In genomic region chr10:80827870-80828420, GRCm38 (mm10) we compare ENCODE assay signal across 8 mouse cellular contexts. TPM values are rescaled to one million over a fixed set of nuclear protein-coding genes. Genes with fewer than 3 reads are reported as not detected.
DNase-seq lines count a peak whose midpoint lies in the region; ATAC-seq and TF ChIP-seq lines count a peak whose summit lies in the region.

No protein-coding gene starts in this region.

- TF ChIP-seq EP300 in stomach, postnatal 0 days (optimal IDR thresholded peaks at IDR 0.05), result no peak

- H3K27me3 ChIP-seq in neural tube, embryonic 11.5 days (ENCODE audit: control insufficient read depth, insufficient read depth, low read length), result no peaks in the 10 kb centered on the region
- H3K27me3 ChIP-seq in limb, embryonic 15.5 days, result peaks cover 2% of the 10 kb centered on the region; the same call in 1 of the 2 replicates
- H3K27me3 ChIP-seq in stomach, postnatal 0 days (ENCODE audit: control insufficient read depth, insufficient read depth, low read length), result no peaks in the 10 kb centered on the region

- no peak for ATAC-seq in neural tube, embryonic 11.5 days (ENCODE audit: insufficient read depth, low FRiP score, low TSS enrichment)
- no peak for ATAC-seq in limb, embryonic 15.5 days (ENCODE audit: insufficient number of reproducible peaks, low FRiP score, low TSS enrichment, low read depth)
- ATAC-seq in stomach, postnatal 0 days (ENCODE audit: low FRiP score, low TSS enrichment), result no peak

- TF ChIP-seq CTCF in stomach, postnatal 0 days (IDR thresholded peaks at IDR 0.05; ENCODE audit: low read depth), result no peak

- peaks cover 4% of the 10 kb centered on the region for H3K36me3 ChIP-seq in neural tube, embryonic 11.5 days (ENCODE audit: control insufficient read depth, insufficient read depth, low read length)
- H3K36me3 ChIP-seq in limb, embryonic 15.5 days, result peaks cover 20% of the 10 kb centered on the region
- H3K36me3 ChIP-seq in stomach, postnatal 0 days (ENCODE audit: control insufficient read depth, insufficient read depth, low read length), result no peaks in the 10 kb centered on the region

- peak; percentile 27 to 33 for DNase-seq in cerebellum, adult 18-20 months
- no peak for DNase-seq in cerebellum, adult 11-12 months
- no peak for DNase-seq in neural tube, embryonic 11.5 days (ENCODE audit: low spot score)
- DNase-seq in neural tube, embryonic 10.5 days (ENCODE audit: extremely low spot score, low spot score), result no peak
- no peak for DNase-seq in stomach, postnatal 0 days (ENCODE audit: low spot score)
- DNase-seq in T-cell, adult 2 months (ENCODE audit: low spot score), result no peak
- no peak for DNase-seq in gastrocnemius, postnatal 10 days

- H3K4me2 ChIP-seq in neural tube, embryonic 11.5 days (ENCODE audit: low read depth), result peak overlapping the region; percentile 96
- peak overlapping the region; percentile 91 for H3K4me2 ChIP-seq in limb, embryonic 15.5 days
- H3K4me2 ChIP-seq in stomach, postnatal 0 days (replicated peaks; ENCODE audit: low read depth), result peak overlapping the region; percentile 92

- WGBS in neural tube, embryonic 11.5 days, result 84% methylated on average over 9 of the region's 10 CpGs
- WGBS in limb, embryonic 15.5 days, result 73% methylated on average over 10 of the region's 10 CpGs
- WGBS in stomach, postnatal 0 days, result 66% methylated on average over 10 of the region's 10 CpGs

- peak overlapping the region; percentile 92 for H3K9ac ChIP-seq in neural tube, embryonic 11.5 days (ENCODE audit: low read length)
- H3K9ac ChIP-seq in limb, embryonic 15.5 days, result peak overlapping the region; percentile 94; the same call in 1 of the 2 replicates
- peak overlapping the region; percentile 96 for H3K9ac ChIP-seq in stomach, postnatal 0 days (ENCODE audit: low read length)

- H3K9me3 ChIP-seq in neural tube, embryonic 11.5 days (ENCODE audit: control insufficient read depth, low read length), result no peaks in the 10 kb centered on the region
- H3K9me3 ChIP-seq in limb, embryonic 15.5 days, result no peaks in the 10 kb centered on the region
- no peaks in the 10 kb centered on the region for H3K9me3 ChIP-seq in stomach, postnatal 0 days (ENCODE audit: control insufficient read depth, low read length)

- H3K4me1 ChIP-seq in neural tube, embryonic 11.5 days (ENCODE audit: control insufficient read depth, insufficient read depth, low read length), result peaks cover 16% of the 10 kb centered on the region
- H3K4me1 ChIP-seq in limb, embryonic 15.5 days, result peaks cover 37% of the 10 kb centered on the region
- peaks cover 3% of the 10 kb centered on the region; the same call in 1 of the 2 replicates for H3K4me1 ChIP-seq in stomach, postnatal 0 days (replicated peaks; ENCODE audit: control insufficient read depth, insufficient read depth)

- H3K27ac ChIP-seq in neural tube, embryonic 11.5 days (ENCODE audit: low read depth, low read length), result no peak overlapping the region
- H3K27ac ChIP-seq in limb, embryonic 15.5 days, result no peak overlapping the region
- H3K27ac ChIP-seq in stomach, postnatal 0 days (replicated peaks), result no peak overlapping the region

- H3K4me3 ChIP-seq in neural tube, embryonic 11.5 days (ENCODE audit: low read depth, low read length), result peak overlapping the region; percentile 81
- peak overlapping the region; percentile 74 for H3K4me3 ChIP-seq in limb, embryonic 15.5 days
- peak overlapping the region; percentile 71 for H3K4me3 ChIP-seq in stomach, postnatal 0 days (ENCODE audit: low read depth, low read length)

RNA-seq across cellular contexts. Expression of gene Oaz1, which starts 1.5 kb away (rescaled TPM):
- 1,810 and 1,847 TPM in 2 replicates for polyA plus RNA-seq in neural tube, embryonic 11.5 days (2014; fragmentation: Nextera tagmentation; extraction: Ambion mirVana)
- 1,708 and 1,872 TPM in 2 replicates for polyA plus RNA-seq in limb, embryonic 15.5 days (2015; fragmentation: Nextera tagmentation; extraction: Ambion mirVana)
- polyA plus RNA-seq in stomach, postnatal 0 days (2015; fragmentation: Nextera tagmentation; extraction: Ambion mirVana), result 1,070 and 1,103 TPM in 2 replicates
- 100 to 1,000 TPM; 846 to 935 TPM for total RNA-seq in gastrocnemius, postnatal 10 days (2021)

RNA-seq across cellular contexts. Expression of gene Jsrp1, which starts 14.6 kb away (rescaled TPM):
- polyA plus RNA-seq in neural tube, embryonic 11.5 days (2014; fragmentation: Nextera tagmentation; extraction: Ambion mirVana), result 1.6 and 1.9 TPM in 2 replicates
- 7.5 and 26.8 TPM in 2 replicates for polyA plus RNA-seq in limb, embryonic 15.5 days (2015; fragmentation: Nextera tagmentation; extraction: Ambion mirVana)
- polyA plus RNA-seq in stomach, postnatal 0 days (2015; fragmentation: Nextera tagmentation; extraction: Ambion mirVana), result 0.86 and 0.96 TPM in 2 replicates
- total RNA-seq in gastrocnemius, postnatal 10 days (2021), result 100 to 1,000 TPM; 289 to 339 TPM

RNA-seq across cellular contexts. Expression of gene Lingo3, which starts 15.9 kb away (rescaled TPM):
- polyA plus RNA-seq in neural tube, embryonic 11.5 days (2014; fragmentation: Nextera tagmentation; extraction: Ambion mirVana), result 0.40 and 0.66 TPM in 2 replicates
- polyA plus RNA-seq in limb, embryonic 15.5 days (2015; fragmentation: Nextera tagmentation; extraction: Ambion mirVana), result 0.86 and 0.92 TPM in 2 replicates
- 0.12 and 0.17 TPM in 2 replicates for polyA plus RNA-seq in stomach, postnatal 0 days (2015; fragmentation: Nextera tagmentation; extraction: Ambion mirVana)
- total RNA-seq in gastrocnemius, postnatal 10 days (2021), result 10 to 100 TPM; 31.9 to 32.9 TPM

RNA-seq across cellular contexts. Expression of gene Amh, which starts 22.9 kb away (rescaled TPM):
- polyA plus RNA-seq in neural tube, embryonic 11.5 days (2014; fragmentation: Nextera tagmentation; extraction: Ambion mirVana), result not detected in 2 replicates
- not detected in 2 replicates for polyA plus RNA-seq in limb, embryonic 15.5 days (2015; fragmentation: Nextera tagmentation; extraction: Ambion mirVana)
- polyA plus RNA-seq in stomach, postnatal 0 days (2015; fragmentation: Nextera tagmentation; extraction: Ambion mirVana), result 6.8 and 6.9 TPM in 2 replicates
- total RNA-seq in gastrocnemius, postnatal 10 days (2021), result under 1 TPM; 0.20 to 0.52 TPM

RNA-seq across cellular contexts. Expression of gene Lsm7, which starts 27.1 kb away (rescaled TPM):
- 305 and 307 TPM in 2 replicates for polyA plus RNA-seq in neural tube, embryonic 11.5 days (2014; fragmentation: Nextera tagmentation; extraction: Ambion mirVana)
- polyA plus RNA-seq in limb, embryonic 15.5 days (2015; fragmentation: Nextera tagmentation; extraction: Ambion mirVana), result 231 and 258 TPM in 2 replicates
- polyA plus RNA-seq in stomach, postnatal 0 days (2015; fragmentation: Nextera tagmentation; extraction: Ambion mirVana), result 176 and 180 TPM in 2 replicates
- 10 to 100 TPM; 36.8 to 42.4 TPM for total RNA-seq in gastrocnemius, postnatal 10 days (2021)

Comparison
In these comparisons a context has a peak if more than half of its experiments do, and no peak if none do; other contexts are left out.
1. DNase-seq: peak in cerebellum, adult 18-20 months (2 of 2); none in cerebellum, adult 11-12 months (single experiment), neural tube, embryonic 11.5 days (single experiment), neural tube, embryonic 10.5 days (single experiment), stomach, postnatal 0 days (single experiment), T-cell, adult 2 months (single experiment) and gastrocnemius, postnatal 10 days (single experiment).
2. Peak in every context shown above with its lines, with median percentiles within 50 percentile points of each other: H3K4me2 ChIP-seq, H3K4me3 ChIP-seq and H3K9ac ChIP-seq.